Mouse (Mus musculus) liver, embryonic 14.5 days (tissue): ENCODE results near the gene Marcks. TPM values are rescaled to one million over a fixed set of nuclear protein-coding genes. Genes with fewer than 3 reads are reported as not detected.

Experiments used
- ATAC-seq: fragments of 200-750 bp; cut with Nextera tagmentation; 2 replicates; pipeline ENCODE4 v1.8.0; 2017; ENCODE audit warnings: moderate number of reproducible peaks, mild to moderate bottlenecking, moderate library complexity; ENCODE audit not compliant: insufficient read depth
- DNase-seq, 3 experiments: peaks; one replicate each; pipeline ENCODE4 v3.0.0-alpha.2; 2012 to 2013; ENCODE audit warnings: low read depth in 3 of 3, low spot score in 3 of 3
- H3K27ac ChIP-seq: fragments of 300-500 bp; sonication (generic); 2 replicates; pipeline ENCODE4 v1.5.1; 2014; ENCODE audit warnings: moderate library complexity, mild to moderate bottlenecking, control low read depth, inconsistent platforms
- H3K27me3 ChIP-seq: fragments of 300-500 bp; sonication (generic); 2 replicates; pipeline ENCODE4 v1.6.1; 2014; ENCODE audit warnings: mild to moderate bottlenecking, low read length, moderate library complexity; ENCODE audit not compliant: control insufficient read depth, insufficient read depth
- H3K36me3 ChIP-seq: fragments of 300-500 bp; sonication (generic); replicated peaks from 2 replicates; pipeline ENCODE4 v1.6.1; 2014; ENCODE audit warnings: low read depth; ENCODE audit not compliant: control insufficient read depth, insufficient read depth
- H3K4me1 ChIP-seq, 2 experiments: fragments of 200-500 bp in 1 of 2; fragments of 300-500 bp in 1 of 2; sonication (generic) in 1 of 2; replicated peaks; 2 replicates each; pipeline ENCODE4 v1.6.1; 2012 to 2014; ENCODE audit warnings: antibody characterized with exemption in 1 of 2, inconsistent platforms in 1 of 2, low read length in 1 of 2; ENCODE audit not compliant: control insufficient read depth in 2 of 2, insufficient read depth in 2 of 2
- H3K4me2 ChIP-seq: fragments of 300-500 bp; sonication (generic); 2 replicates; pipeline ENCODE4 v1.6.1; 2014; ENCODE audit warnings: low read depth, mild to moderate bottlenecking, control low read depth, moderate library complexity
- H3K4me3 ChIP-seq, 2 experiments: fragments of 200-500 bp in 1 of 2; fragments of 300-500 bp in 1 of 2; sonication (generic) in 1 of 2; 2 replicates each; pipeline ENCODE4 v1.5.1; 2012 to 2014; ENCODE audit warnings: low read depth in 2 of 2, low read length in 2 of 2, mild to moderate bottlenecking in 2 of 2, control low read depth in 1 of 2, inconsistent platforms in 1 of 2, moderate library complexity in 1 of 2; ENCODE audit not compliant: insufficient read depth in 1 of 2
- H3K9ac ChIP-seq: fragments of 300-500 bp; sonication (generic); replicated peaks from 2 replicates; pipeline ENCODE4 v1.6.1; 2014; ENCODE audit warnings: mild to moderate bottlenecking, control low read depth, moderate library complexity
- H3K9me3 ChIP-seq: fragments of 300-500 bp; sonication (generic); 2 replicates; pipeline ENCODE4 v1.6.1; 2016; ENCODE audit warnings: low read length, mixed read lengths; ENCODE audit not compliant: control insufficient read depth
- CTCF ChIP-seq: IDR thresholded peaks from 2 replicates; pipeline ENCODE4 v1.5.1; 2016; ENCODE audit warnings: antibody characterized with exemption, low read depth, control low read depth
- EP300 ChIP-seq: IDR thresholded peaks from 2 replicates; pipeline ENCODE4 v1.6.1; 2016; ENCODE audit warnings: antibody characterized with exemption, low read depth
- WGBS: fragments of 180-500 bp; shearing (Covaris S2); extraction: QIAGEN DNeasy Blood & Tissue Kit; methylation state at CpG from one replicate; pipeline ENCODE4 v1.1.7; 2014; ENCODE audit not compliant: insufficient replicate concordance; 5-methylcytosine and 5-hydroxymethylcytosine counted together
- polyA plus RNA-seq, 2 experiments: library from polyadenylated mRNA; depleted of rRNA in 1 of 2; stranded (reverse) in 1 of 2; unstranded in 1 of 2; fragments of >200 nt; fragmentation: Nextera tagmentation in 1 of 2; extraction: Ambion mirVana in 1 of 2; gene quantifications; 2 replicates each; pipeline versions ENCODE4 v1.2.1 to v1.2.3; 2012 to 2014

The Marcks gene
- polyA plus RNA-seq, 2 experiments, result 16.3 to 22.3 TPM

DNA sequence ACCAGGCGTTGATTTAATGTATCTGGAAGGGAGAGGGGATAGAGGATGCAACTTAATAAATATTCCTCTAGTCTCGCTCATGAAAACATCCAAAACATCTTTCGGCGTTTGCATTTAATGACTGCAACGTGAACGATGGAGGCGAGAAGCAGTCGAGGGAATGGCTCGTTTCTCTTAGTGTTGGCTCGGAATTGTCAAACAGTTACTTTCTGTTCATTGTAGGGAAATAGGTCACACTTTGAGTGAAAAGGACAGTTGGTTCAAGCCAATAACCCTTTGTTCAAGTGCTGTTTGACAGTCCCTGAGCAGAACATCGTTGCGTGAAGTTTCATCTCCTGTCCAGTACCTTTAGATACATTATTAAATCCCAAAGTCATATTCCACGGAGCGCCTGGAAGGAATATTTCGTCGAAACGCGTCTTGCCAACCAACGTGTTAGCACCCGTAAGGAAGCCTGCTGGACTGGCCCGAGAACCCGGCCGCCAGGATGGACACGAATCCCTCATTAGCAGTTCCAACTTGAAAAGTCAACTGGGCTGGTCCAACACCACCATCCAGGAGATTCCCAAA, 1.5 kb upstream of the Marcks start:
- under 1% methylated on average over 24 of the region's 24 CpGs for WGBS
- Histone ChIP-seq H3K4me2 (peak overlapping the region; percentile 73), H3K4me3 (peak overlapping the region; percentile 62 to 63), H3K27ac (no peak overlapping the region; the same call in 1 of the 2 replicates), H3K36me3 (no peaks in the 10 kb centered on the region), H3K27me3 (peaks cover 57% of the 10 kb centered on the region), H3K9ac (peak overlapping the region; percentile 51), H3K4me1 (peaks cover 0 to 4% of the 10 kb centered on the region in 2 experiments; a peak in 1 of 4 replicates), H3K9me3 (no peaks in the 10 kb centered on the region)
- no peak for TF ChIP-seq CTCF
- TF ChIP-seq EP300, result no peak
- ATAC-seq, result no peak
- DNase-seq, result no peak

DNA sequence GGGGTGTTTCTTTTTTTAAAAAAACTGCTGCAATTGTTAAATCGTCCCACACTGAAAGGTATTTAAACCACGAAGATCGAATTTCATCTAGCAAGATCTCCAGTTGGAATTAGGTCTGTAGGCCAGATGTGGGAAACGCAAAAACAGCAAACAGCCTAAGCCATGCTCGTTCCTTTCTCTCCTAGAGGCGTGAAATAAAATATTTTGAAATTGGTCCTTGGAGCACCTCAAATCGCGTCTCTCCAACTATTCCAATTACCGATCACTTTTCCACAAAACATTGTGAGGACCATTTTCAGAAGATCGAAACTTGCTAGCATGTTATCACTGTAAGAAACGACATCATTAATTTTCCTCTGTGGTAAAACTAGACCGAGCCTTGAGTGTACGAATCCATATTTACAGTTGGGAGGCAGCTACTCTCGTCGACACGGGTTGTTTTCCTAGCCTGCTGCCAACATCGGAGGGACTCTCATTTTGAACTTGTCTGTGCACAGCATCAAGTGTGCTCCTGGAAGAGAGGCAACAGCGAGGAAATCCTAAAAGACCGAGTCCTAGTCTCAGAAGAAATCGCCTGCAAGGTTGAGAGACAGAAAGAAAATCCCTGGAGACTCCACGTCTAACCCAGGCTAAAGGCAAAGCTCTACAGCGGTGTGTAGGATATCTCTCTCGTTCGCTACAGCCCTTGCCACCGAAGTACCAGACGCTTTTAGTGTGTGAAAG, 884 bp upstream of the Marcks start:
- WGBS, result under 1% methylated on average over 26 of the region's 26 CpGs
- H3K27me3 ChIP-seq, result peaks cover 57% of the 10 kb centered on the region

GRCm38 (mm10) chr10:37138311-37138731, 399 bp downstream of the Marcks start:
- Histone ChIP-seq H3K27me3 (peaks cover 57% of the 10 kb centered on the region), H3K4me2 (peak overlapping the region; percentile 73), H3K4me1 (peaks cover 0 to 4% of the 10 kb centered on the region in 2 experiments; a peak in 1 of 4 replicates), H3K27ac (peak overlapping the region; percentile 39), H3K4me3 (peak overlapping the region; percentile 63 to 68), H3K9ac (peak overlapping the region; percentile 64), H3K36me3 (no peaks in the 10 kb centered on the region), H3K9me3 (no peaks in the 10 kb centered on the region)
- under 1% methylated on average over 26 of the region's 26 CpGs for WGBS
- no peak for TF ChIP-seq EP300
- no peak for TF ChIP-seq CTCF
- DNase-seq (no peak), ATAC-seq (no peak)

More for the DNA sequence above, 884 bp upstream of the Marcks start:
- no peak for ATAC-seq
- no peak for DNase-seq
- TF ChIP-seq EP300 (no peak), CTCF (no peak)
- Histone ChIP-seq H3K9me3 (no peaks in the 10 kb centered on the region), H3K4me1 (peaks cover 0 to 4% of the 10 kb centered on the region in 2 experiments; a peak in 1 of 4 replicates), H3K9ac (peak overlapping the region; percentile 51), H3K4me2 (peak overlapping the region; percentile 73), H3K4me3 (peak overlapping the region; percentile 62 to 63), H3K36me3 (no peaks in the 10 kb centered on the region), H3K27ac (no peak overlapping the region; the same call in 1 of the 2 replicates)

- Histone ChIP-seq H3K4me3 (peak overlapping the region; percentile 63 to 68), H3K27ac (peak overlapping the region; percentile 39), H3K4me1 (peaks cover 0 to 4% of the 10 kb centered on the region in 2 experiments; a peak in 1 of 4 replicates), H3K27me3 (peaks cover 57% of the 10 kb centered on the region), H3K36me3 (no peaks in the 10 kb centered on the region), H3K9me3 (no peaks in the 10 kb centered on the region), H3K9ac (peak overlapping the region; percentile 64), H3K4me2 (peak overlapping the region; percentile 73)
- DNase-seq (no peak), ATAC-seq (no peak)
- WGBS, result under 1% methylated on average over 24 of the region's 24 CpGs
- TF ChIP-seq CTCF (no peak), EP300 (no peak)
Observed at GRCm38 (mm10) chr10:37137531-37138310, 999 bp downstream of the Marcks start.
